Mouse (Mus musculus) T-cell, adult 2 months (primary cell): ENCODE data around the gene Dhrs9.
A peak's percentile ranks its signal among the peaks of the same experiment; 100 is the strongest.
"Not testable (repeated sequence)": the region's sequence is repeated elsewhere in the genome, so short reads cannot be mapped to it uniquely, and the experiment has no call there.

Experiments used
- DNase-seq: peaks from one replicate; pipeline ENCODE4 v3.0.0; 2022; ENCODE audit warnings: low spot score

Dhrs9 gene

DNA sequence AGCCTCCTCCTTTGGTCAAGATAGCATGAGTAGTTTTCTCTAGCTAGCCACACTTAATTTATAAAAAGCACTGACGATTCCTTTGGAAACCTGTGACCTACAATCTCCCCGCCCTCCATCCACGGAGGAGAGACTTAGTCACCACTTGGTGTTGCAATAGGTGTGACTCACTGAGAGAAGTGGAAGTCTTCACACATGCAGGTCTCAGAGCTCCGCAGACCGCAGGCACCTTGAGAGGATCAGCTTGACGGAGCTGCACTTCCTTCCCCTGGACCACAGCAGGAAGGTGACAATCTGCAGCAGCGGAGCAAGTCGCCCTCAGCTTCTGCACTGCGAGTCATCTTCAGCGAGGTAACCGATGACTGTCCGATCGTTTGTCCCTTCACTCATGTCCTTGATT lies at the start of gene Dhrs9:
Dhrs9 (plus strand) TSS at position 165 of the 400 bp plus-strand sequence.
- peak; percentile 13 for DNase-seq

DNA sequence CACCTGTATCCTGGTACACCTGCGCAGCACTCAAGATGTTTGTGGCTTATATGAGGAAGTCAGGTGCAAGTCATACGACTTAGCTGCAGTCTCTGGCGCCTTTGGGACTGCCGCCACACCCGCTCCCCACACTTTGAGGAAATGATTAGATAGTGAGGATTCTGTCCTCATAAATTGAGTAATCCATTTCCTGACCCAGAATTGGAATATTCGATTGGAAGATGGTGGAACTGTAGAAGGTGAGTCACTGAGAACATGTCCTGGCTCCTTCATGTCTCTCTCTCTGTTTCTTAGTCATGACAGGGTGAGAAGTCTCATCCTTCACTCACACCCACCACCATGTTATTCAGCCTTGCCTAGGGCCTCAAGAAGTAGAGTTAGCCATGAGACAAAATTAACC lies 48.7 kb upstream of the Dhrs9 start:
- DNase-seq, result not testable (repeated sequence)

DNA sequence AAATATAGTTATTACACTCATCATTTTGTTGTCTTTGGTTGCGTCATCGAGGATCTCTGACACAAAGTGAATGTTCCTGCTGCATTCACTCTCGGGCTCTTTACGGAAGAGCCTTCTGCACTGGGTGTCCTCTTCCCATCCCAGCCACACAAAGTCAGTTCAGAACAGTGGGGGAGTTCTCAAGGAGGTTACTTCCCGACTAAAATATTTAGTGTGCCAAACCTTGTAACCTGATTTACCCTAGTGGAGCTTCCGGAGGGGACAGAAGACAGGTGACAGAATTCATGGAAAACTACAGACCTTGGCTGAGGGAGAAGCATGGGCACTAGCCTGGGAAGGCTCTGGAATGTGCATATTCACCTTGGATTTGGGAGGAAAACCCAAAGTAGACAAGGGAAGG lies 38.7 kb upstream of the Dhrs9 start:
- no peak for DNase-seq

- DNase-seq, result no peak
Observed at GRCm38 (mm10) chr2:69342496-69343221, 37.6 kb upstream of the Dhrs9 start, which contains the start of gene Abcb11. Gene Abcb11, minus strand, starts transcription at chr2:69342616.

DNA sequence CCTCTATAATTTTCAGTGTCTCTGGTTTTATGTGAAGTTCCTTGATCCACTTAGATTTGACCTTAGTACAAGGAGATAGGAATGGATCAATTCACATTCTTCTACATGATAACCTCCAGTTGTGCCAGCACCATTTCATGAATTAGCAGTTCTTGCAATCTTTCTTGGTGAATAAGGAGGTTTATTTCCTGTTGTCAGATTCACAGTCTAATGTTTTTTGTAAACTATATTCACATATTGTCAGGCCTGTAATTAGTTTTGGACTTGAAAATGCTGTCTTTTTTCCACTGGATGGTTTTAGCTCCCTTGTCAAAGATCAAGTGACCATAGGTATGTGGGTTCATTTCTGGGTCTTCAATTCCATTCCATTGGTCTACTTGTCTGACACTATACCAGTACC lies 24.8 kb upstream of the Dhrs9 start:
- not testable (repeated sequence) for DNase-seq

DNA sequence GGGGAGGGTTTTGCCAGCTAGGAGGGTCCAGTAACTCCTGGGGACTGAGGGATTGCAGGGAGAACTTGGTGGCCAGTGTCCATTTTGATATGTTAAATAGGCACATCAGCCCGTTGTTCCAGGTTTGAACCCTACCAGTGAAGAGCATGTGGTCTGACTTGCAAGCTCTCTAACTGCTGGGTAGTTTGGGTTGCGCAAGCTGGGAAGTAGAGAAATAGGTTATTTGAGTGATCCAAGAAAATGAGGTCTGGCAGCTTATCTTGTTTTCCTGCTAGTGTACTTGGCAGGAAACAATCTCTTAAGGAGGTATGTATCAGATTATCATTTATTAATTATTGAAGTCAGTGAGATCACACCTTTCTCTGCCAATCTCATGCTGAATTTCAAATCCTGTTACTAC lies 15.4 kb upstream of the Dhrs9 start:
- no peak for DNase-seq

DNA sequence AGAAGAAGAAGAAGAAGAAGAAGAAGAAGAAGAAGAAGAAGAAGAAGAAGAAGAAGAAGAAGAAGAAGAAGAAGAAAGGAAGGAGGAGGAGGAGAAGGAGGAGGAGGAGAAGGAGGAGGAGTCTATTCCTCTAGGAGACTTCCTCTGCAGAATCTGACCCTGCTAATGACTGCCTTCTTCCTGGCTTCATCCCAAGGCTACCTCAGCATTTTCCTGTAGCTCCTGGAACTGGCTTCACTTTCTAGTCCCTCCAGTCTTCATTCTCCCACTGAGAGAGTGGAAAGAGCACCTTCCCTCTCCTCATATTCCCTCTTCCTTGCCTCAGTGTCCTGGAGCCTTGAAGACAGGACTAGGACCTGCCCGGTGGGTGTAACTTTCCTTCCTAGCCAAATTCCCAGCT lies 15.0 kb upstream of the Dhrs9 start:
- no peak for DNase-seq

DNA sequence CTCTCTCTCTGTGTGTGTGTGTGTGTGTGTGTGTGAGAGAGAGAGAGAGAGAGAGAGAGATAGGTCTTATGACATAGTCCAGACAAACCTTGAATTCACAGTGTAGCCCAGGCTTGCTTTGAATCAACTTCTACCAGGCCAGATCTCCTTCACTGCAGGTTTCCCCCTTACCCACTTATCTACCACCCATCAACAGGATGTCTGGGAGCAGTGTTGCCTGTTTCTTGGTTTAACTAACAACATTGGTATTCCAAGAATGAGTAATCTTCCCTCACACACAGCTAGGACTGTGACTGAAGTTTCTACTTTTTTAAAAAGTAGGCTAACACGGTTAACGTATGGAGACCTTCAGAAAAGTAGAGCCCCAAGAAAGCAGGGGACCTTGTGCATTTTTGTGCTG lies 3.5 kb upstream of the Dhrs9 start:
- DNase-seq, result no peak

DNA sequence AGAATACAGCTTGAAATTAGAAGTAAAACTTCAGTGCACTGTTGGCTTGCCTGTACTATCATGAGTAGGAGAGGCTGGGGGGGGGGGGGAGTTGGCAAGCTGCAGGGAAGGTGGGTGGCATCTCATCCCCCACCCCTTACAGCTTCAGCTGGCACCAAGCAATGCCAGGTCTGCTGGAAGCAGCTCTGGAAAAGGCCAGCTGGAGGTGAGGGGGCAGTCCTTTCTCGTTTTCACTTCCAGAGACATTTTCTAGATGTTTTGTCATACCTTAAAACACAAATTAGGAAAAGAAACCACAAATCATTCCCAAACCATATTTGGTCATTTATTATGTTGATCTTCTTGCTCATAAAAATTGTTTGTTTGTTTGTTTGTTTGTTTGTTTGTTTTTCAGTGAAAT lies 444 bp upstream of the Dhrs9 start:
- DNase-seq, result no peak

- DNase-seq, result no peak
Observed at GRCm38 (mm10) chr2:69381740-69382139, 1.5 kb downstream of the Dhrs9 start.

- no peak for DNase-seq
Observed at GRCm38 (mm10) chr2:69382838-69383237, 2.6 kb downstream of the Dhrs9 start.

- DNase-seq, result no peak
Observed at GRCm38 (mm10) chr2:69386118-69386871, 6.0 kb downstream of the Dhrs9 start.

DNA sequence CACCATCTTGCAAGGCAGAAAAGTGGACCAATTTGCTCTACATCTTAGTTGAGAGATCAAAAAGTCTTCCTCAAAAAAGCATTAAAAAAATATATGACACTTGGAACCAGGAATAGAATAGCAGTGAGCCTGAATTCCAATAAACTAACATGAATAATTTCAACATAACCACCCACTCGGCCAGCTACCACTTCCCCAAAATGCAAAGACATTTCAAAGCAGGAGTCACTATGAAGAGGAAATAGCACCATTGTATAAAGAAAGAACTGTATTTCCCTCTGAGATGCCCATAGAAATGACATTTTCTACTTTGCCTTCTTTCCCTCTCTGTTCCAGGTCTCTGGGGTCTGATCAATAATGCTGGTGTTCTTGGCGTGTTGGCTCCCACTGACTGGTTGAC lies 13.7 kb downstream of the Dhrs9 start:
- no peak for DNase-seq

- no peak for DNase-seq
Observed at GRCm38 (mm10) chr2:69395597-69396248, 15.5 kb downstream of the Dhrs9 start.

DNA sequence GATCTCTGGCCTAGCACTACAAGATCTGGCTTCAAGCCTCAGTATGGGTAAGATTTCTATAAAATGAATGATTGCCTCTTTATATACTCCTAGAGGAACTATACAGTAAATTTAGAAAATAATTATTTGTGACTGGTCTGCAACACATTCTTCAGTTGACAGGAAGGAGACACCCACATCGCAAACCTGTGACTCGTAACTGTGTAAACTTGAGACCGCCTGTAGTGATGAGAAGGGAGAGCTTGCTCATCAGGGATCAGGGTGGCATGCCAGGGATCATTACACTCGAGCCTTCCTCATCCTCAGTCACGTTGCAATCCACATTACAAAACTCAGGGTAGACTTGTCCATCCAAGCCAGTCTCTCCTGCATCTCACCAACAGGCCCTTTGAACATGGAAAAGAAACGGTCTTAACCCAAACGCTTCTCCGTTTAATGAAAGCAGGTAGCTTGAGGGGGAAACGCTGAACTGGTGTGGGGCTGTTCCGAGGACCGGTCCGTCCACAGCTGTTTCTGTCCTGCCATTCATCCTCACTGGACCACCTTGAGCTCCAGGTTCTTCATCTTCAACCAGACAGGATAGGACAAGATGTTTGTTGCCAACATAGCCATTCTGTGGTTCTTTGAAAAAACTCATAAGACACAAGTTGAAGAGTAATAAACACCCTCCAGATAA lies 16.7 kb downstream of the Dhrs9 start:
- no peak for DNase-seq

DNA sequence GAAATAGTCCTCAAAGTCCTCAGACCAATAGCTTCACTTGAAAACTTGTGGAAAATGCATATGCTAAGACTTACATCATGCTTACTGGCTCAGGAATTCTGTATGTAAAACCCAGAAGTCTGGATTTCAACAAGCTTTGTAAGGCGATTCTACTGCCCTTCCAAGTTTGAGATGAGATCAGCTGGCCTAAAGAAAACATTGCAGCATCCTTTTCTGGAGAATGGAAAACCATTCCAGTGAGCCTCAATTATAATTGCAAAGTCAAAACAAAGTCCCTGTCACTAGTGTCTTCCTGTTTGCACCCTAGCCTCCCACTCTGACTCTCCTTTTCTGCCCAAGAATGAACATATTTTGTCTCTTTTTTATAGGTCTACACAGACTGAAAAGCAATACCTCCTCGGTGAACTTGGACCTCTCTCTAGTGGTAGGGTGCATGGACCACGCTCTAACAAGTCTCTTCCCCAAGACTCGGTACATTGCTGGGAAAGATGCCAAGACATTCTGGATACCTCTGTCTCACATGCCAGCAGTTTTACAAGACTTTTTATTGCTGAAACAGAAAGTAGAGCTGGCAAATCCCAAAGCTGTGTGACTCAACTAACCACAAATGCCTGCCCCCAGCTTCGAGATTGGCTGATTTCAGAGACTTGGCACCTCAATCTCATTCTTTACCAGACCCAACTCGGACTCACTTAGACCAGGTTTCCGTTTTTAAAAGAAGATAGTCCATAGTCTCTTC lies 20.8 kb downstream of the Dhrs9 start:
- no peak for DNase-seq

DNA sequence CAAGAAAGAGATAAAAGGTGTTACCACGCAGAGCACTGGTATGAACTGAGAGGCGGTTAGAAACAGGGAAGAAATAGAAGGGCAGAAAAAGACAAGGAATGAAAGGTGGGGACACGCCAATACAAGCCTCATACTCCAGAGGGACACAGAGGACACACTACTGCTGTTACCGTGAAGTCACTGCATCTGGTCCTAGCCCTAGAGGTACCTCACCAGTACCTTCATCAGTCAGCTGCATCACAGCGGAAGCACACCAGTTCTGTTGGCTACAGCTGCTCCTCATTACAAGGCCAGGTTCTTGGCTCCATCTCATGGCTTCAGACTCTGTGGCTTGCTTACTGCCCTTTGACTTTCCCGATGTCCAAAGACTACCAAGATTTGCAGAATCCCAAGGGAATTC lies 21.6 kb downstream of the Dhrs9 start:
- DNase-seq, result no peak

GRCm38 (mm10) chr2:69402309-69402708 lies 22.1 kb downstream of the Dhrs9 start:
- DNase-seq, result no peak

DNA sequence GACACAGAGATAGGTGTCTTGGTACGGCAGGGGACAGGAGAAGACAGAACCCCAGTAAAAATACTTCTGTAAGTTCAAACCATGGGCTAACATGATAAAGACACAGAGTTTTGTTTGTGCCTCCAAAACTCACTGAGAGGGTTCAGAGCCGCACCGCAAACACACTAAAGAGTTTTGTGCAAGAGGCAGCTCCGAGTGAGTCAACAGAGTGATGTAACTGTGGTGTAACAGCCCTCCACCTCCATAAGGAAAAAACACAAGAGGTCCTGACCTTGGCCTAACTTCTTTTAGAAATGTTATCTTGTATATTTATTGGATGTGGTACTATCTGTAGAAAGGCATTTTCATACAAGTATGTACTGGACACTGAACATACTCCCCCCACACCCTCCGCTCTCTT lies 25.4 kb downstream of the Dhrs9 start:
- no peak for DNase-seq

GRCm38 (mm10) chr2:69414539-69414938 lies 34.3 kb downstream of the Dhrs9 start:
- no peak for DNase-seq

DNA sequence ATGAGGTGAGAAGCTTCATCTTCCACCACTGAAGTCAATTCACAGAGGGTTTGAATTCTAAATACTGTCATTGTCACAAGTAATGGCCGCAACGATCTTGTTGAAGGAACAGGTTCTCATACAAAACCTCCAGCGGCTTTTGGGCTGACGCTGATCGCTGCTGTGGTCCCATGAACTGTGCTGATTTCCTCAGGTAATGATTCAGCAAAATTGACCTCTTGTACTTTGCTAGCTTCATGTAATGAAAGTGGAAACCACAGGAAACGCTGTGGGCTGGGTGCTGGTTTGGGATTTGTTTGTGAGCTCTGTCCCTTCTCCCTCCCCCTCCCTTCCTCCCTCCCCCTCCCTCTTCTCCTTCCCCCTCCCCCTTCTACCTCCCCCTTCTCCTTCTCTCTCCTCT lies 34.8 kb downstream of the Dhrs9 start:
- DNase-seq, result no peak
